Mouse (Mus musculus): ENCODE data around the gene Sh3pxd2a.

DNA sequence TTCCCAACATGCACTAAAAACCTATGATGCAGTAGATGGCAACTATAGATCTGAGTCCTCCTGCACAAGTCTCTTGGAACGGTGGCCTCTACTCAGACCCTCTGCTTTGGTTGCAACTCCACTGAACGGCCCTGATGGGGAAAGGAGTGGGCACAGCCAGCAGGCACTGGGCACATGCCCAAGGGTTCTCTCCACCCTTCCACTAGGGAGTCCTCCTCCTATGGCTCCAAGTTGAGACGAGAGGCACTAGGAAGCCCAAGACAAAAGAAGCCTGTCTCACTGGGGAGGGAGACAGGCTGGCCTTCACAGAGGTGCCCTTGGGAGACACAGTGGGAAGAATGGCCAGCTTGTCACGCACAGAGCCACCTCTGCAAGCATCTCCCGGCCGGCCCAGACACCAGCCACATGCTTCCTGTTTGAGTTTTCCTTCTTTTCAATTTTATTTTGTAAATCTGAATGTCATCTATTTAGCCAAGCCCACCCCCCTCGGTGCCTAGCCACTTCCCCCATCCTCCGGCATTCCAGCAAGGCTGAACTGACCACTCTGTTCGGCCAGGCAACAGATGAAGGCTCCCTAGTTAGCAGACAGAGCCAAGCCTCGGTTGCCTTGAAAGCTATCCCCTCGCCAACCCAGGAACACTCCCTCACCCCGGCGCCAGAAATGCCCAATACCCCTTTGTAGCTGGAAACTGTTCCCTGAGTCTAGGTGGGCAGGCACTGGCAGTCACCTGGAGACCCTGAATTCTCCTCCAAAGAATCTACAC lies 49.9 kb downstream of the Sh3pxd2a start:
- TF ChIP-seq CTCF (IDR thresholded peaks at IDR 0.05 in 2 of 3, conservative IDR thresholded peaks at IDR 0.05 in 1 of 3; ENCODE audit: control insufficient read depth in 1 of 3, insufficient read depth in 1 of 3, low read depth in 2 of 3, low read length in 3 of 3, poor library complexity in 1 of 3, severe bottlenecking in 1 of 3) (no peak), EP300 (IDR thresholded peaks at IDR 0.05; ENCODE audit: low read depth in 1 of 2, low read length in 2 of 2) (no peak), POLR2A (IDR thresholded peaks at IDR 0.05; ENCODE audit: control insufficient read depth in 1 of 2, insufficient read depth in 1 of 2, low read depth in 1 of 2, low read length in 2 of 2, poor library complexity in 1 of 2) (no peak), MYC (IDR thresholded peaks at IDR 0.05; ENCODE audit: low read depth, low read length) (no peak)
